Mouse (Mus musculus) midbrain, embryonic 16.5 days (tissue): ENCODE results near the gene Casd1. TPM values are rescaled to one million over a fixed set of nuclear protein-coding genes. Genes with fewer than 3 reads are reported as not detected.
A peak's percentile ranks its signal among the peaks of the same experiment; 100 is the strongest.

Experiments used
- ATAC-seq: fragments of 200-750 bp; cut with Nextera tagmentation; 2 replicates; pipeline ENCODE4 v1.8.0; 2017; ENCODE audit warnings: moderate TSS enrichment
- H3K27ac ChIP-seq: fragments of 300-500 bp; sonication (generic); 2 replicates; pipeline ENCODE4 v1.5.1; 2014; ENCODE audit warnings: mild to moderate bottlenecking, low read length, mixed read lengths
- H3K27me3 ChIP-seq: fragments of 300-500 bp; sonication (generic); 2 replicates; pipeline ENCODE4 v1.6.1; 2014; ENCODE audit warnings: low read depth, low read length, mixed read lengths; ENCODE audit not compliant: control insufficient read depth, insufficient read depth
- H3K36me3 ChIP-seq: fragments of 300-500 bp; sonication (generic); 2 replicates; pipeline ENCODE4 v1.6.1; 2014; ENCODE audit warnings: mild to moderate bottlenecking, low read length, moderate library complexity, mixed read lengths; ENCODE audit not compliant: control insufficient read depth, insufficient read depth
- H3K4me1 ChIP-seq: fragments of 300-500 bp; sonication (generic); 2 replicates; pipeline ENCODE4 v1.6.1; 2014; ENCODE audit warnings: mild to moderate bottlenecking, low read length, mixed read lengths; ENCODE audit not compliant: control insufficient read depth, insufficient read depth
- H3K4me2 ChIP-seq: fragments of 300-500 bp; sonication (generic); 2 replicates; pipeline ENCODE4 v1.6.1; 2014; ENCODE audit warnings: mild to moderate bottlenecking, low read length, mixed read lengths
- H3K4me3 ChIP-seq: fragments of 300-500 bp; sonication (generic); 2 replicates; pipeline ENCODE4 v1.5.1; 2014; ENCODE audit warnings: low read depth, mild to moderate bottlenecking, low read length, moderate library complexity, mixed read lengths
- H3K9ac ChIP-seq: fragments of 300-500 bp; sonication (generic); 2 replicates; pipeline ENCODE4 v1.6.1; 2014; ENCODE audit warnings: low read depth, low read length, mixed read lengths
- H3K9me3 ChIP-seq: fragments of 300-500 bp; sonication (generic); replicated peaks from 2 replicates; pipeline ENCODE4 v1.6.1; 2014; ENCODE audit warnings: mild to moderate bottlenecking, low read length, mixed read lengths; ENCODE audit not compliant: control insufficient read depth, poor library complexity, severe bottlenecking
- WGBS: fragments of 180-500 bp; shearing (Covaris S2); extraction: QIAGEN DNeasy Blood & Tissue Kit; methylation state at CpG from one replicate; pipeline ENCODE4 v1.1.7; 2014; 5-methylcytosine and 5-hydroxymethylcytosine counted together
- polyA plus RNA-seq: library from polyadenylated mRNA; unstranded; fragments of >200 nt; fragmentation: Nextera tagmentation; extraction: Ambion mirVana; gene quantifications from 2 replicates; pipeline ENCODE4 v1.2.1, GENCODE M21; 2015

Casd1 gene
- 48.6 and 49.4 TPM in 2 replicates for polyA plus RNA-seq

GRCm38 (mm10) chr6:4600658-4601296 is at the start of gene Casd1:
Casd1 (plus strand) TSS chr6:4600839.
- ATAC-seq = peak; percentile 94
- Histone ChIP-seq H3K36me3 (no peaks in the 10 kb centered on the region), H3K9ac (peak within 1 kb of the TSS; percentile 98), H3K4me1 (peaks cover 15% of the 10 kb centered on the region), H3K4me2 (peak within 1 kb of the TSS; percentile 96), H3K27ac (peak within 1 kb of the TSS; percentile 96), H3K4me3 (peak within 1 kb of the TSS; percentile 83), H3K9me3 (no peaks in the 10 kb centered on the region), H3K27me3 (no peaks in the 10 kb centered on the region)
- WGBS = under 1% methylated on average over 51 of the region's 64 CpGs

- Histone ChIP-seq H3K36me3 (no peaks in the 10 kb centered on the region), H3K27ac (no peak overlapping the region), H3K27me3 (no peaks in the 10 kb centered on the region), H3K9me3 (no peaks in the 10 kb centered on the region), H3K9ac (no peak overlapping the region), H3K4me3 (no peak overlapping the region), H3K4me1 (peaks cover 4% of the 10 kb centered on the region; the same call in 1 of the 2 replicates), H3K4me2 (no peak overlapping the region)
- WGBS = 59% methylated on average over 6 of the region's 6 CpGs
- ATAC-seq = no peak
Observed at GRCm38 (mm10) chr6:4555366-4555765, 45.3 kb upstream of the Casd1 start.

- ATAC-seq = no peak
- Histone ChIP-seq H3K4me3 (no peak overlapping the region), H3K27me3 (no peaks in the 10 kb centered on the region)
Observed at GRCm38 (mm10) chr6:4557086-4557485, 43.6 kb upstream of the Casd1 start.

DNA sequence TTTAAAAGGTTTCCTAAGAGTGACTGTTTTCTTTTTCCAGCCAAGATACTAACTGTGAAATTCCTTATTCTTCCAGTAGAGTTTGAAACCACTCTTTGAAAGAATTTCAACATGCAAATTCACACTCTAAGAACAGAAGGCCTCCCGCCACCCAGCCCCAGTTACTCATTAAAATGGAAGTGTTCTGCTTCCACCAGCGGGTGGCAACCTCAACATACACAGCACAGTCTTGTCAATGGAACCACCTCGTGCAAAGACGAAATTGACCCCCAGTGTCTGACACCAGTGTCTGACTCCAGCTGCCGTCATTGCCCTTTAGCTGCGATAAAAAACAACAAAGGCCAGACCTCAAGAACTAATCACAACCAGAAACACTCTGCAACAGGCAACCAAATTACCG is 43.0 kb upstream of the Casd1 start:
- H3K9ac ChIP-seq = no peak overlapping the region
- H3K36me3 ChIP-seq = no peaks in the 10 kb centered on the region
- H3K4me1 ChIP-seq = peaks cover 4% of the 10 kb centered on the region; the same call in 1 of the 2 replicates
- H3K9me3 ChIP-seq = no peaks in the 10 kb centered on the region
- H3K4me3 ChIP-seq = no peak overlapping the region
- H3K27ac ChIP-seq = no peak overlapping the region
- 19% methylated on average over 7 of the region's 7 CpGs for WGBS
- H3K27me3 ChIP-seq = no peaks in the 10 kb centered on the region
- no peak overlapping the region for H3K4me2 ChIP-seq
- peak; percentile 55; the same call in 1 of the 2 replicates for ATAC-seq

More at GRCm38 (mm10) chr6:4557086-4557485, 43.6 kb upstream of the Casd1 start:
- H3K9ac ChIP-seq = no peak overlapping the region
- H3K9me3 ChIP-seq = no peaks in the 10 kb centered on the region
- H3K27ac ChIP-seq = no peak overlapping the region
- H3K36me3 ChIP-seq = no peaks in the 10 kb centered on the region
- H3K4me2 ChIP-seq = no peak overlapping the region
- WGBS = 85% methylated on average over 8 of the region's 8 CpGs
- peaks cover 4% of the 10 kb centered on the region; the same call in 1 of the 2 replicates for H3K4me1 ChIP-seq

DNA sequence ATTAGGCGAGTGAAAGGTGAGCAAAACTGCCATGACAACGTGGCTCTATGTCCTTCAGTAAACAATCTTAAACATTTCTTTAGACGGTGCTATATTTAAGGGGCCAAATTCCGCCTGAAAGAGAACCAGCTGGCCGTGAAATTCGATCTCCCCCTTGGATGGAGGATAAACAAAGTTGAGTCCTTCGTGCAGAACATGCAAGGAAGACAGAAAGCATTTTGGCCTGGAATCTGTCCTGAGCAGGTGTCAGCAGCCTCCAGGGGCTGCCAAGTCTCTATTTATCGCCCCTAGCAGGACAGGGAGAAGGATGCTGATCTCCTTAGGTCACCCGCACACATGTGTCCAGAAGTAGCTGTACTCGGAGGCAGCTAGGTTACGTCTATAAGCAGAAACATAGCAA is 39.5 kb upstream of the Casd1 start:
- no peaks in the 10 kb centered on the region for H3K27me3 ChIP-seq
- H3K4me2 ChIP-seq = no peak overlapping the region
- H3K27ac ChIP-seq = no peak overlapping the region
- no peak overlapping the region for H3K9ac ChIP-seq
- no peak overlapping the region for H3K4me3 ChIP-seq
- H3K36me3 ChIP-seq = no peaks in the 10 kb centered on the region
- 32% methylated on average over 11 of the region's 11 CpGs for WGBS
- H3K9me3 ChIP-seq = no peaks in the 10 kb centered on the region
- no peak for ATAC-seq
- no peaks in the 10 kb centered on the region for H3K4me1 ChIP-seq

DNA sequence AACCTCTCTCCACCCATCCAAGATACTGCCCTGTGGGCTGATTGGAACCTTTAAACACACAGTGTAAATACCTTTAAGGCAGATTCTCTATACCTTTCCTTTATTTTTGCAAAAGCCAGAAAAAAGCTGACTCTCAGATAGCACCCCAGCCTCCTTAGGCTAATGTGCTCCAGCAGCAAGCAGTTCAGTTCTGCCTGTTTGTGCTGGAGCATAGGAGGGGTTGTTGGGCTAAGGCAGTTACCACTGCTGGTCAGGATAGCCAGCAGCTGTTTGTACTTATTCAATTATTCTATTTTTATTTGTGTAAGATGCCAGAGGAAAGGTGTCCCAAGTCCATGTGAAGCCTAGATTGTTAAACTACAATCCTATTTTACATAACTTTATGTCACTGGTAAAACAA is 39.0 kb upstream of the Casd1 start:
- H3K27me3 ChIP-seq = no peaks in the 10 kb centered on the region
- ATAC-seq = no peak

GRCm38 (mm10) chr6:4562401-4562800 is 38.2 kb upstream of the Casd1 start:
- Histone ChIP-seq H3K4me2 (no peak overlapping the region), H3K27me3 (no peaks in the 10 kb centered on the region), H3K9ac (no peak overlapping the region), H3K4me1 (no peaks in the 10 kb centered on the region), H3K36me3 (no peaks in the 10 kb centered on the region), H3K27ac (no peak overlapping the region), H3K4me3 (no peak overlapping the region), H3K9me3 (no peaks in the 10 kb centered on the region)
- 66% methylated on average over 1 of the region's 1 CpGs for WGBS
- no peak for ATAC-seq

More for the DNA sequence above, 39.0 kb upstream of the Casd1 start:
- no peaks in the 10 kb centered on the region for H3K4me1 ChIP-seq
- no peaks in the 10 kb centered on the region for H3K36me3 ChIP-seq
- H3K27ac ChIP-seq = no peak overlapping the region
- no peaks in the 10 kb centered on the region for H3K9me3 ChIP-seq
- H3K9ac ChIP-seq = no peak overlapping the region
- H3K4me2 ChIP-seq = no peak overlapping the region
- H3K4me3 ChIP-seq = no peak overlapping the region

- Histone ChIP-seq H3K4me1 (no peaks in the 10 kb centered on the region), H3K4me2 (no peak overlapping the region), H3K4me3 (no peak overlapping the region), H3K9me3 (no peaks in the 10 kb centered on the region), H3K9ac (no peak overlapping the region), H3K27ac (no peak overlapping the region), H3K36me3 (no peaks in the 10 kb centered on the region), H3K27me3 (no peaks in the 10 kb centered on the region)
- 82% methylated on average over 5 of the region's 5 CpGs for WGBS
- no peak for ATAC-seq
Observed at GRCm38 (mm10) chr6:4563477-4563876, 37.2 kb upstream of the Casd1 start.

DNA sequence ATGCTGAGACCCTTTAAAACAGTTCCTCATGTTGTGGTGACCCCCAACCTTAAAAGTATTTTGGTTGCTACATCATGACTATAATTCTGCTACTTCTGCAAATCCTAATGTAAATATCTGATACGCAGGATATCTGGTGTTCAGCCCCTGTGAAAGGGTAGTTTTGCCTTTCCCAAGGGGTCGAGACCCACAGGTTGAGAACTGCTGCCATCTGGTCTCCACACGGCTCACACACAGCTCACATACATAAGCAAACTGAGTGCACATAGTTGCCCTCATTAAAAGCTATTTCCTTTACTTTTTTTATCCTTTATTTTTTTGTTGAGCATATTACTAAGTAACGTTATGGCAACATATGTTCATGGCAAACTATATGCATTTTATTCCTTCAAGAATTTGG is 30.2 kb upstream of the Casd1 start:
- no peak overlapping the region for H3K27ac ChIP-seq
- 82% methylated on average over 4 of the region's 4 CpGs for WGBS
- H3K27me3 ChIP-seq = no peaks in the 10 kb centered on the region
- H3K4me2 ChIP-seq = no peak overlapping the region
- no peaks in the 10 kb centered on the region for H3K9me3 ChIP-seq
- no peak for ATAC-seq
- no peaks in the 10 kb centered on the region for H3K4me1 ChIP-seq
- H3K9ac ChIP-seq = no peak overlapping the region
- H3K36me3 ChIP-seq = no peaks in the 10 kb centered on the region
- H3K4me3 ChIP-seq = no peak overlapping the region
